Mouse (Mus musculus) ES-E14 (cell line): ENCODE results near the gene Hoxd12.

Source experiments
- HCFC1 ChIP-seq: IDR thresholded peaks from 2 replicates; pipeline ENCODE4 v1.6.1; 2012; ENCODE audit warnings: low read length, inconsistent platforms, borderline replicate concordance; ENCODE audit not compliant: insufficient read depth
- ZC3H11A ChIP-seq: IDR thresholded peaks from 2 replicates; pipeline ENCODE4 v1.6.1; 2012; ENCODE audit warnings: low read depth, mild to moderate bottlenecking, inconsistent platforms, low read length, borderline replicate concordance

DNA sequence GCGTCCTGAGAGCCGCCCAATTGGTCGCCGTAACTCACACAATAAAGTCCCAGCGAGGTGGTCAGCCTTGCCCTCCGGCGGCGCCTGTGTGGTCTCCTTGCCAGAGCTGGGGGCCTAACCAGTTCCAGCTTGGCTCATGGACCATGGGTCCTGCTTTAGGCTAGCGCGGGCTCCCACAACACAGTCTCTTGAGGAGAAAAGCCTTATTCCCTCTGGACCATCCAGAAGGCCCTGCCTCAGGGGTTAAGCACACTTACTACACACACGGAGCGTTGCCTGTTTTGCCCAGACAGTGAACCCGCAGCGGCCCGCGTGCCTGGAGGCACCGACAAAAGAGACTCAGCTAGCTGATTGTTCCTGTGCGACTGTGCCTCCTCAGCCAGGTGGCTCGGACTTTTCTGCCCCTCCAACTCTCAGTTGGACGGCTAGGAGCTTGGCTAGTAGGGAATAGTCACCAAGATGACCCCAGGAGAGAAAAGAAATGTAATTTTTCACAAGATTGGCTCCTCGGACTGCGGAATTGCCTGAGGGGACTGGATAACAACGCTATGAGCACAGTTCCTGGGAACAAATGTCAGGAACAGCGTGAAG, 883 bp upstream of the Hoxd12 start:
- no peak for TF ChIP-seq ZC3H11A
- TF ChIP-seq HCFC1, result no peak
